In the genomic region with DNA sequence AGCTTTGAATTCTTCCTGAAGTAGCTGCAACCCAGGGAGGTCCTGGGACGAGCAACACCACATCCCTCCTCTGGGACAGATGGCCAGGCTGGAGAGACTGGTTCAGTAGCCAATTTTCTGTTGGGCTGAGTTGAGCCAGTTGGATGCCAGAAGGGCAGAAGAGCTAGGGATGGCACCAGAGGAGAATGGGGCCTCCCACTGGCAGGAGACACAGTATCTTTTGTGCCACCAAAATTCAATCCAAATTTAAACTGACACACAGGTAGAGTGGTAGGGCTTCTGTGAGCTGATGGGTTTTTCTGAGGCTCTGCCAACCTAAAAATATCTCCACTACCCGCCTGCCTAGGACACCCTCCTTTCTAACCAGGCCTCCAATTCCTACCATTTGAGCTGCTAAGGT, we compare ENCODE assay signal across 34 mouse cellular contexts. TPM values are rescaled to one million over a fixed set of nuclear protein-coding genes. Genes with fewer than 3 reads are reported as not detected.
DNase-seq lines count a peak whose midpoint lies in the region; TF ChIP-seq lines count a peak whose summit lies in the region.
"Had no signal": no experiment of that assay in that cellular context is flagged by ENCODE, and none has a peak within 500 bp of the region (broad histone marks: within the 10 kb centered on the region; RNA-seq: fewer than 3 reads in every experiment).

No protein-coding gene starts in this region.

- H3K9ac ChIP-seq in heart, adult 2 months (ENCODE audit: low read depth, low read length): no peak overlapping the region
- H3K9ac ChIP-seq: embryonic facial prominence, embryonic 13.5 days; forebrain, embryonic 15.5 days; heart, embryonic 13.5 days; hindbrain, embryonic 15.5 days; liver, embryonic 14.5 days; lung, embryonic 14.5 days; neural tube, embryonic 12.5 days had no signal

- TF ChIP-seq CTCF in heart, adult 2 months (IDR thresholded peaks at IDR 0.05): no peak

- 60% methylated on average over 2 of the region's 2 CpGs for WGBS in heart, embryonic 10.5 days
- 37% methylated on average over 2 of the region's 2 CpGs for WGBS in heart, adult 2 months

- no peaks in the 10 kb centered on the region for H3K79me2 ChIP-seq in heart, adult 2 months (replicated peaks; ENCODE audit: control insufficient read depth, insufficient read depth, low read length)

- TF ChIP-seq EP300 in heart, adult 2 months (IDR thresholded peaks at IDR 0.05; ENCODE audit: insufficient read depth, low read depth, low read length): no peak

- no peak overlapping the region for H3K4me3 ChIP-seq in heart, embryonic 10.5 days
- no peak overlapping the region for H3K4me3 ChIP-seq in heart, adult 2 months
- H3K4me3 ChIP-seq: embryonic facial prominence, embryonic 13.5 days; forebrain, embryonic 10.5 days; forebrain, embryonic 15.5 days; heart, embryonic 13.5 days; hindbrain, embryonic 10.5 days; hindbrain, embryonic 15.5 days; layer of hippocampus, adult 2 months; midbrain, embryonic 10.5 days; myocyte; neural tube, embryonic 12.5 days had no signal

- DNase-seq in heart, embryonic 10.5 days (ENCODE audit: low spot score): peak; percentile 50
- DNase-seq in heart, adult 2 months: no peak
- peak; percentile 89 for DNase-seq in cerebellum, adult 11-12 months
- peak; percentile 91 for DNase-seq in cerebellum, adult 9-11 months
- DNase-seq in urinary bladder, adult 2 months (ENCODE audit: low spot score): no peak
- no peak for DNase-seq in testis, postnatal 10 days (ENCODE audit: low spot score)
- no peak for DNase-seq in adrenal gland, postnatal 14 days
- DNase-seq: gastrocnemius, postnatal 25 days; heart, adult 18-20 months; heart, postnatal 10 days; kidney, adult 11 months; kidney, postnatal 36 days; liver; lung, embryonic 14.5 days; right cerebral cortex, adult 18-20 months; spleen, adult 18-20 months; thymus, adult 18-20 months; thymus, postnatal 25 days had no signal

- TF ChIP-seq POLR2A in heart, adult 2 months (IDR thresholded peaks at IDR 0.05; ENCODE audit: insufficient read depth, low read depth, low read length): no peak

- H3K27me3 ChIP-seq in heart, embryonic 10.5 days (ENCODE audit: insufficient read depth, poor library complexity, severe bottlenecking): no peaks in the 10 kb centered on the region
- H3K27me3 ChIP-seq in heart, adult 2 months (ENCODE audit: control insufficient read depth, insufficient read depth, low read length): no peaks in the 10 kb centered on the region
- H3K27me3 ChIP-seq: embryonic facial prominence, embryonic 13.5 days; forebrain, embryonic 15.5 days; hindbrain, embryonic 15.5 days; neural tube, embryonic 12.5 days had no signal

- H3K36me3 ChIP-seq in heart, embryonic 10.5 days: no peaks in the 10 kb centered on the region
- no peaks in the 10 kb centered on the region for H3K36me3 ChIP-seq in heart, adult 2 months (ENCODE audit: control insufficient read depth, insufficient read depth, low read length)
- H3K36me3 ChIP-seq: embryonic facial prominence, embryonic 13.5 days; forebrain, embryonic 10.5 days; forebrain, embryonic 15.5 days; heart, embryonic 13.5 days; hindbrain, embryonic 10.5 days; hindbrain, embryonic 15.5 days; midbrain, embryonic 10.5 days; neural tube, embryonic 12.5 days had no signal

- no peaks in the 10 kb centered on the region for H3K4me1 ChIP-seq in heart, embryonic 10.5 days
- no peaks in the 10 kb centered on the region for H3K4me1 ChIP-seq in heart, adult 2 months (ENCODE audit: control insufficient read depth, insufficient read depth, low read length)
- H3K4me1 ChIP-seq: embryonic facial prominence, embryonic 13.5 days; forebrain, embryonic 15.5 days; heart, embryonic 13.5 days; hindbrain, embryonic 10.5 days; hindbrain, embryonic 15.5 days; midbrain, embryonic 10.5 days; neural tube, embryonic 12.5 days had no signal

- no peaks in the 10 kb centered on the region for H3K9me3 ChIP-seq in heart, embryonic 10.5 days
- H3K9me3 ChIP-seq: embryonic facial prominence, embryonic 13.5 days; forebrain, embryonic 10.5 days; forebrain, embryonic 15.5 days; heart, embryonic 13.5 days; hindbrain, embryonic 10.5 days; hindbrain, embryonic 15.5 days; midbrain, embryonic 10.5 days; neural tube, embryonic 12.5 days had no signal

- H3K27ac ChIP-seq in heart, embryonic 10.5 days: no peak overlapping the region
- no peak overlapping the region for H3K27ac ChIP-seq in heart, adult 2 months
- H3K27ac ChIP-seq: embryonic facial prominence, embryonic 13.5 days; forebrain, embryonic 10.5 days; forebrain, embryonic 15.5 days; heart, embryonic 13.5 days; hindbrain, embryonic 10.5 days; hindbrain, embryonic 15.5 days; layer of hippocampus, adult 2 months; liver, embryonic 14.5 days; midbrain, embryonic 10.5 days; neural tube, embryonic 12.5 days had no signal

- intact Hi-C loops in heart, adult 2 months (cut with DNase I): no loop called here

RNA-seq across cellular contexts. Expression of gene March4, which starts 21.9 kb away (rescaled TPM):
- polyA plus RNA-seq in heart, embryonic 10.5 days (2016; fragmentation: Nextera tagmentation; extraction: Ambion mirVana): not detected in 2 replicates
- not detected for total RNA-seq in heart, adult 2 months (2021)
- polyA plus RNA-seq in heart, adult 2 months (2012; rRNA removed): 0.12 TPM in 1 of 2 replicates, not detected in the other
- polyA plus RNA-seq in urinary bladder, adult 2 months (2012; rRNA removed): 0.04 and 0.18 TPM in 2 replicates
- 0.78 and 1.7 TPM in 2 replicates for total RNA-seq in adrenal gland, postnatal 14 days (2021)
- total RNA-seq: common myeloid progenitor, adult 5-6 weeks; heart, postnatal 10 days had no signal
- polyA plus RNA-seq: CD4-positive, CD25-positive, alpha-beta regulatory T cell, adult 4 months; forebrain, embryonic 10.5 days; heart, embryonic 13.5 days; inflammation-experienced regulatory T-cells, adult 6 months; kidney, embryonic 14.5 days; limb, embryonic 11.5 days; liver, embryonic 14.5 days; lung, embryonic 14.5 days had no signal

RNA-seq across cellular contexts. Expression of gene Smarcal1, which starts 24.4 kb away (rescaled TPM):
- 19.5 and 20.9 TPM in 2 replicates for polyA plus RNA-seq in heart, embryonic 10.5 days (2016; fragmentation: Nextera tagmentation; extraction: Ambion mirVana)
- 10 to 100 TPM; 23.5 to 28.2 TPM for total RNA-seq in heart, adult 2 months (2021)
- 24.6 and 28.7 TPM in 2 replicates for polyA plus RNA-seq in heart, adult 2 months (2012; rRNA removed)
- 28.6 and 29.7 TPM in 2 replicates for polyA plus RNA-seq in urinary bladder, adult 2 months (2012; rRNA removed)
- 33.7 and 37.4 TPM in 2 replicates for total RNA-seq in adrenal gland, postnatal 14 days (2021)

Comparison
In these comparisons a context has a peak if more than half of its experiments do, and no peak if none do; other contexts are left out.
1. DNase-seq: peak in heart, embryonic 10.5 days (single experiment), cerebellum, adult 11-12 months (single experiment) and cerebellum, adult 9-11 months (single experiment); none in heart, adult 2 months (0 of 2), urinary bladder, adult 2 months (single experiment), testis, postnatal 10 days (single experiment) and adrenal gland, postnatal 14 days (single experiment).